Mouse (Mus musculus): ENCODE measurements around the gene Rad51c. TPM values are rescaled to one million over a fixed set of nuclear protein-coding genes. Genes with fewer than 3 reads are reported as not detected.

The Rad51c gene
- total RNA-seq, 1 experiment from 2014 or later = 6.8 TPM

DNA sequence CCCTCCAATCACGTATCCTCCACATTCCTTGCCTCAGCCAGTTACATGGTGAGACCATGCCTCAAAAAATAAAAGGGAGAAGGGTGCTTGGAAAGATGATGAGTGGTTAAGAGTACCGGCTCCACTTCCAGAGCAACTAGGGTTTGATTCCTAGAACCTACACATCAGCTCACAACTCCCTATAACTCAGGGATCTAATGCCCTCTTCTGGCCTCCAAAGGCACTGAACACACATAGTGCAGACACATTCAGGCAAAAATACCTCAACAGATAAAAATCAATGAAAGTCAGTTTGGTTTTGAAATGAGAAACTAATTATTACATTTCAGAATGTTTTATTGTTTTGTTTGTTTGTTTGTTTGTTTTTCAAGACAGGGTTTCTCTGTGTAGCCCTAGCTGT lies 6.4 kb downstream of the Rad51c start:
- ATAC-seq (replicated peaks; ENCODE audit: insufficient number of reproducible peaks, low FRiP score, low TSS enrichment, poor library complexity, severe bottlenecking) = no peak

DNA sequence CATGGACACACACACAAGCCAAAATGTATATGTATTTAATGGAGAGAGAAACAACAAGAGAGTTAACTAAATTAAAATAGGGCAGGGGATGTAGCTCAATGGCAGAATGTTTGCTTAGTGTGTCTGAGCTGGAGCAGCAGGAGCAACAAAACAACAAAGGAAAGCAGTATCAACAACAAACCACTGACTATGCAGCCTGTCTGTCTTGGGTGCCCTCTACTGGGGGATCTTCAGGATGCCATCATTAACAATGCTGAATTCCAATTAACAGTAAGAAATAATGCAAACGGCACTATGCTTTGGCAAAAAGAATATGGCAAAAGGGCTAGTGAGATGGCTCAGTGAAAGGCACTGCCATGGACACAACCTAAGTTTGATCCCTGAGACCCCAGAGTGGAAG lies 10.9 kb downstream of the Rad51c start:
- ATAC-seq (replicated peaks; ENCODE audit: insufficient number of reproducible peaks, low FRiP score, low TSS enrichment, poor library complexity, severe bottlenecking) = no peak

DNA sequence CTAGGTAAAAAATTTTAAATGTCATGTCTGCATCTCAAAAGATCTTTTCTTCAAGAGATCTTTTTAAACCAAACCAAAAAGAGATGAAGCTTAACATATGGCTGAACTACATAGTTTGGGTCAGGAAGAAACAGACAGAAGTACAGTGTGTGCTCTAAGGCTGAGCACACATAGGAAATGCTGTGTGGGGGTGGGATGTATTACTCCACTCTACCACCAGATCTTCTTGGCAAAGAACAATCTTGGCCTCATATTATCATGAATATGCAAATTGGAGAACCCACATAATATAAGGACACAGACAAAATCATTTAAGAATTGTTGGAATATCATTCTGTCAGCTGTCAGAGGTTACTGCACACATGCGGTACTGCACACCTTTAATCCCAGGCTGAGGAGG lies 19.1 kb downstream of the Rad51c start:
- no peak for ATAC-seq (replicated peaks; ENCODE audit: insufficient number of reproducible peaks, low FRiP score, low TSS enrichment, poor library complexity, severe bottlenecking)

DNA sequence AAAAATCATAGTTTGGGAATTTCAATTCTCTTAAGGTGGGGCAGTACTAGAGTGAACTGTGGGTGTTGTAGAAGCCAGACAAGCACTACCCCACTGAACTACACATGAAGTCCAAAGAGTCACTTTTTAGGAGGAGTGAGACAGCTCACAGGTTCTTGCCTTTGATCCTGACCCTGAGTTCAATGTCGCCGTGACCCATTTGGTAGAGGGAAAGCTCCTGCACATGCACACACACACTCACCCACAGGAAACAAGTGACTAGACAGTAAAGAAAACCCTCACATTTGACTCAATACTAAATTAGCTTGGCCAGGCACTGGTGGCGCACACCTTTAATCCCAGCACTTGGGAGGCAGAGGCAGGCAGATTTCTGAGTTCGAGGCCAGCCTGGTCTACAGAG lies 20.2 kb downstream of the Rad51c start:
- ATAC-seq (replicated peaks; ENCODE audit: insufficient number of reproducible peaks, low FRiP score, low TSS enrichment, poor library complexity, severe bottlenecking) = no peak

DNA sequence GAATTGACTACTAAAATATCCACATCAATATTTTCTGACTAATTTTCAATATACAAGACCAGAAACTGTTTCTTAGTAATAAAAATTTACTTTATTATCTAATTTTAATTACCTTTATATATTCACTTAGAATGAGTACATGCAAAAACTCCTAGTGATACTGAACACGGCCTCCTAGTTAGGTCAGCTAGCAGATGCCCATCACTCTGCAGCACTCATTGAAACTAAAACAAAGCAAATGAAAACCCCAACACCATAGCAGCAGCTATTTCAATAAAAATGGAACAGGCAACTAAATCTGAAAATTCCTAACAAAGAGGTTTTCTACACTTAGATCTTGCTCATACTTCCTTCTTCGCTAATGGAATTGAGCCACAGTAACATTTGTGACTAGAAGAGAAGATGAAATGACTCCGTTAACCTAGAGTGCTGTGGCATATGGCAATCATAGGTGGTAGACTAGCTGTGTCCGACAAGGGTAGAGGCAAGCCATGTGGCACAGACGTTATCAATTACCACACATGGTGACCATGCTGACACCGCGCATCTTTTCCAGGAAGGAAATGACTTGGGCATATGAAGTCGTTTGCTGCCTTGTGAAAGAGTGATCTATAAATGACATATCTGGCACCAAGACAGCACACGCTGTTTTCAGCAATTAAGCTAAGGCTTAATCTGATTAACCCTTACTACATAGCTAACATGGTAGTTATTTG lies 36.7 kb downstream of the Rad51c start:
- ATAC-seq (replicated peaks; ENCODE audit: insufficient number of reproducible peaks, low FRiP score, low TSS enrichment, poor library complexity, severe bottlenecking) = no peak

DNA sequence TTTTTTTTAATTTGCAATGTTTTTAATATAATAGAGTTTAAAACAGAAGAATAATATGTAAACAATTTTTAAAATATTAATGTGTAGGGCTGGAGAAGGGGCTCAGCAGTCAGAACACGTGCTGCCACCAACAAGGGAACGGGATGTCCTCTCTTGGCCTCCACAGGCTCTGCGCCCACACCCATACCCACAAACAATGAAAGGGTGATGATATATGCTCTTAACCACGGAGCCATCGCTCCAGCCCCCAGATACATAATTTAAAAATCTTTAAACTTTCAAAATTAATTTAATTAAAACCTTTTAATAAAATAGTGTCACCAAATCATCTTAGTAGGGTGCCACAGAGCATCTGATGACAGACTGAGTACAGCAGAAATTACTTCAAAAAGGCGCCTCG lies 37.7 kb downstream of the Rad51c start:
- no peak for ATAC-seq (replicated peaks; ENCODE audit: insufficient number of reproducible peaks, low FRiP score, low TSS enrichment, poor library complexity, severe bottlenecking)

DNA sequence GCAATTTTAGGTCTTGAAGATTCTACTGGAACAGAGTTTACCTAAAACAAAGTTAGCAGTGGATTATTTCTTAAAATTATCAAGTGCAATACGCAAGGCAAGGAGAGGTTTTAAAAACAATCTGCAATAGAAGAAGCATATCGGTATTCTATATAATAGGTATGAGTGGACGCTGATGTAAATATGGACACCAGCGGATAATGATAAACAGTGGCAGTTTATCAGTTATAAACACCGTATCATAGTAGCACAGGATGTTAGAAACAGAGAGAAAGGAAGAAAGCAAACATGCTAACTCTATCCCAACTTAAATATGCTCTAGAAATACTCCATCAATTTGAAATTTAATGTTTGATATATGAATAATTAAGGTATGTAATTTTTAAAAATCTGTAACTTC lies 39.6 kb downstream of the Rad51c start:
- ATAC-seq (replicated peaks; ENCODE audit: insufficient number of reproducible peaks, low FRiP score, low TSS enrichment, poor library complexity, severe bottlenecking) = no peak

DNA sequence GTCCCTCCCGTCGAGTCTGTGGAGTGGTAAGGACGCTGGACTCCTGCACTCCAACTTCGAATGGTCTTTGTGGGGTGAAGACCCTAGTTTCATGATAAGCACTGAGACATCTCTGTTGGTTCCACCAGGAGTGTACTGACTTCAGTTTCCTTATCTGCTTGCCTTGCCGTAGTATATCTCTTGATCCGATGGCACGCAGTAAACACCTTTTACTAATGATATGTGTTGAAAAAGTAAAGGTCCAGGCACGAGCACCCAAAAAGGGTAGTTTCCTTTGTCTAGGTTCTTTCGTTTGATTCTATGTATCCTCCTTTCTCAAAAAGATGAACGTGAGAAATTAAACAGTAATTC lies 45.5 kb downstream of the Rad51c start:
- ATAC-seq (replicated peaks; ENCODE audit: insufficient number of reproducible peaks, low FRiP score, low TSS enrichment, poor library complexity, severe bottlenecking) = 0 out of 2 replicates have a peak, but pooled peaks have one; percentile 27

DNA sequence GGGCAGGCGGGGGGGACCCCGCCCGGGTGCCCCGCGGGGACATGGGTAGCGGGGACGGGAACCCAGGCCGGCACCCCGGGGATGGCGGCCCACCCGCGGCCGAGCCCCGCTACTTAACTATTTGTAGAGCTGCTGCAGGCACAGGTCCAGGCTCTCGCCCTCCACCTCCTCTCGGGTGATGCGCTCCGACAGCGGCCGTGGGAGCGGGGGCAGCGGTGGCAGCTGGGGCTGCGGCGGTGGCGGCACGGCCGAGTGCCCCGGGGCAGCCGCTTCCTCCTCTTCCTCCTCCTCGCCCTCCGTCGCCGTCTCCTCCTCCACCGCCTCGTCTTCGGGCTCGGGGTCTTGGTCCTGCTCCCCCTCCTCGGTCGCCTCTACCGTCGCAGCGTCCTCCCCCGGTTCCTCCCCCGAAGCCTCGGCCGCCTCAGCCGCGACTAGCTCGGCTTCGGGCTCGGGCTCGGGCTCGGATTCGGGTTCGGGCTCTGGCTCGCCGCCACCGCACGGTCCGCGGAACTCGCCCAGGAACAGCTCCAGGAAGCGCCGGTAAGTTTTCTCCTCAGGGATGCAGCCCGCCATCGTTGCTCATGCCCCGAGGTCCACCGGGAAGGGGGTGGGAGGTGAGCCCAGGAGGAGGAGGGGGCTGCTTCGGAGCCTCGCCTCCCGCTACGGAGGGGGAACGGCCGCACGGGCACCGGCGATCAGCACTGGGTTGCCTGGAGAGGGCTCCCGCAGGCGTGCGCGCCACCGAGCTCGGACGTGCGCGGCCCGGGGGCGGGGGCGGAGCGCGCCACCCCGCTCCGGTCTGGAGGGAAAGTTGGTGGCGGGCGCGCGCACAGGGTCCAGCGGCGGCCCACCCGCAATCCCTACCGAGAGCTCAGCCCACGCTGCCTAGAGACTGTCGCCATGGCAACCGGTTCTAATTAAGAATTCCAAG lies 46.2 kb downstream of the Rad51c start, which contains the start of gene Ppm1e:
Gene Ppm1e, minus strand, starts transcription at position 693 of the 931 bp plus-strand sequence.
- peak; percentile 53; the same call in 1 of the 2 replicates for ATAC-seq (replicated peaks; ENCODE audit: insufficient number of reproducible peaks, low FRiP score, low TSS enrichment, poor library complexity, severe bottlenecking)

DNA sequence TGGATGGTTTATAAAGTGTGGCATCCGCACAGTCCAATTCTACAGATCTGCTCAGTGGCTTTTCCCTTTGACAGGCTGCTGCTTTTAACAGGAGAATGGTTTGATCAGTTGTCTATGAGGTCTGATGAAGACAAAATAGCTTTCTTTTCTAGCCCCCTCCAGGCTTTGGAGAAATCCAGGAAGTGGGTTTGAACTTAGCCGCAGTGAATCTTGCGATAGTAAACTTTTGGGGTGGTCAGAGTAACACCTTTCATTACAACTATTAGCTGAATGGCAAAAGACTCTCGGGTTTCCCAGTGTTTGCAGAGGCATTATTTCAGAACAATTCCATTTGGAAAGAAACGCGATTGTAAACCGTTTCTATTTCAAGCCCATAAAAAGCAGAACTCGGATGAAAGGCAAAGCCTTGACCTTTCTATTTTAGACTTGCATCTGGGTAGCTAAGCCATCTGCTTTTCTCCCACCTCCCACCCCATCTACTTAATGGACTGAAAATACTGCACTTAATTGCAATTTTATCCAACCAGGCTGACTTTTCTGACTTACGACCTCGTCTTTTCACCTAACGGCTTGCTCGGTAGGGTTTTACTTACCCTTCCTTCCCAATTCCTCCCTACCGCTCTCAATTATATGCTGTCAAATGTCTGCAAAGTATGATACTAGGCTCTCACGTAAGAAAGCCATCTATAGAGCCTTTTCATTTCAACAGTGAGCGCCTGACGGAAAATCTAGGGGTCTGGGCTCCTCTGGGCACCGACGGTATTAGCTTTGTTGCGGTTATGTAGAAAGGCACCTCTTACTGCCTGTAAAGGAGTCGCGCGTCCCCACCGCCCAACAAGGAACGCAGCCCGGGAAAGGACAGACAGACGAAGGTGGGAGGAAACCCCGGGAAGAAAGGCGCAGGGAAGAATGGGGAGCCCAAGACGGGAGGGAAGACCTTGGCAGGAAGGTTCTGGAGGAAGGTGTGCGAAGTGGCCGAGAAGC lies 47.1 kb downstream of the Rad51c start:
- ATAC-seq (replicated peaks; ENCODE audit: insufficient number of reproducible peaks, low FRiP score, low TSS enrichment, poor library complexity, severe bottlenecking) = no peak

DNA sequence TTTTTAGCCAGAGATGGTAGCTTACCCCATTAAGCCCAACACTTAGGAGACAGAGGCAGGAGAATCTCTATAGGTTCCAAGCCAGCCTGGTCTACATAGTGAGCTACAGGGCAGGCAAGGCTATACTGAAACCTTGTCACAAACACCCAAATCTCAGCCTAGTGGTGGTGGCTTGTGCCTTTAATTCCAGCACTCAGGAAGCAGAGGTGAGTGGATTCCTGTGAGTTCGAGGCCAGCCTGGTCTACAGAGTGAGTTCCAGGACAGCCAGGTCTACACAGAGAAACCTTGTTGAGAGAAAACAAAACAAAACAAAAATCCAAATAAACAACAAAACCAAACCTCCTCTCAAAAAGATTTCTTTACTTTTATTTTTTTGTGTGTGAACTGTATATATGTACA lies 49.9 kb downstream of the Rad51c start:
- ATAC-seq (replicated peaks; ENCODE audit: insufficient number of reproducible peaks, low FRiP score, low TSS enrichment, poor library complexity, severe bottlenecking) = no peak

DNA sequence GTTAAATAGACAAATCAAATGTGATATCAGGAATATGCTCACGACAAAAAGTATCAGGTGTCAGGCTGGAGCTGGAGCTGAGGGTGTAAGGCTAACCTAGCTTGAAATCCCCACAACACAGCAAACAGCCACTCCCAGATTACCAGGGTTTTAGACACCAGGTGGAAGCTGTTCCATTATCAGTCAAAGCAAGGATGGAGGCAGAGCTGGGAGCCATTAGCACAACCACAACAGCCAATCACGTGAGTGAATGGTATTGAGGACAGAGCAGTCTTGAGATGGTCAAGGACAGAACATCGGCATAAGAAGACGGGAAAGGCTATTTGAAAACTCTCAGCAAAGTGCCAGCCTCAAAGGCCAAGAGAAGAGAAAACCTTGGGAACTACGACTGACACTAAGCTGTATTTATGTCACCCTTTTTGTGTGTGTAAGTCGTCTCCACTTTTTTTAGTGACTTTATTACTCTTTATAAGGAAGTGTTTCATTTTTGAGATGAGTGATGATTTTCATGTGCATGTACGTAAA lies 51.0 kb downstream of the Rad51c start:
- no peak for ATAC-seq (replicated peaks; ENCODE audit: insufficient number of reproducible peaks, low FRiP score, low TSS enrichment, poor library complexity, severe bottlenecking)

Other genes starting within 250 kb of the Rad51c start
- gene Ppm1e, start 45.9 kb downstream of the Rad51c start, total RNA-seq (2017) = 1.1 to 8.2 TPM (median 1.6 TPM) in 3 replicates
- 3.7 to 4.4 TPM in 2 of 3 replicates, not detected in the other for gene Tex14, start 111 bp upstream of the Rad51c start, total RNA-seq (2017)
- gene Gm11492, start 161.7 kb upstream of the Rad51c start, total RNA-seq (2017) = 1.5 TPM in 1 of 3 replicates, not detected in the others
- gene Sept4, start 163.9 kb upstream of the Rad51c start, total RNA-seq (2017) = 6.6 to 16.9 TPM (median 9.6 TPM) in 3 replicates
- 11.0 to 19.0 TPM (median 13.7 TPM) in 3 replicates for gene Mtmr4, start 187.2 kb upstream of the Rad51c start, total RNA-seq (2017)
- gene Hsf5, start 212.2 kb upstream of the Rad51c start, total RNA-seq (2017) = 1.2 TPM in 1 of 3 replicates, not detected in the others